Mouse (Mus musculus) hindbrain, embryonic 10.5 days (tissue): ENCODE data around the gene Amfr. TPM values are rescaled to one million over a fixed set of nuclear protein-coding genes. Genes with fewer than 3 reads are reported as not detected.

Source experiments
- DNase-seq: peaks from one replicate; pipeline ENCODE4 v3.0.0-alpha.2; 2017; ENCODE audit warnings: low spot score
- H3K27ac ChIP-seq: fragments of 300-500 bp; sonication (generic); 2 replicates; pipeline ENCODE4 v1.5.1; 2016; ENCODE audit warnings: mild to moderate bottlenecking, moderate library complexity
- H3K27me3 ChIP-seq: fragments of 300-500 bp; sonication (generic); 2 replicates; pipeline ENCODE4 v1.6.1; 2016; ENCODE audit warnings: mild to moderate bottlenecking; ENCODE audit not compliant: poor library complexity, insufficient read depth, severe bottlenecking
- H3K36me3 ChIP-seq: fragments of 300-500 bp; sonication (generic); 2 replicates; pipeline ENCODE4 v1.6.1; 2016; ENCODE audit warnings: mild to moderate bottlenecking, moderate library complexity
- H3K4me1 ChIP-seq: fragments of 300-500 bp; sonication (generic); replicated peaks from 2 replicates; pipeline ENCODE4 v1.6.1; 2016; ENCODE audit warnings: mild to moderate bottlenecking
- H3K4me3 ChIP-seq: fragments of 300-500 bp; sonication (generic); 2 replicates; pipeline ENCODE4 v1.5.1; 2016; ENCODE audit warnings: mild to moderate bottlenecking, moderate library complexity
- H3K9me3 ChIP-seq: fragments of 300-500 bp; sonication (generic); 2 replicates; pipeline ENCODE4 v1.6.1; 2016; ENCODE audit warnings: mild to moderate bottlenecking, moderate library complexity
- WGBS: fragments of 180-500 bp; shearing (Covaris S2); methylation state at CpG from one replicate; pipeline ENCODE4 v1.1.7; 2016; 5-methylcytosine and 5-hydroxymethylcytosine counted together
- polyA plus RNA-seq: library from polyadenylated mRNA; unstranded; fragments of >200 nt; fragmentation: Nextera tagmentation; extraction: Ambion mirVana; gene quantifications from 2 replicates; pipeline ENCODE4 v1.2.1, GENCODE M21; 2016

Gene Amfr
- polyA plus RNA-seq, 1 experiment from 2014 or later: 48.4 TPM

GRCm38 (mm10) chr8:93974602-93975186 is 37.9 kb downstream of the Amfr start:
- Histone ChIP-seq H3K27ac (no peak overlapping the region), H3K36me3 (peaks cover 98% of the 10 kb centered on the region)
- 85% methylated on average over 11 of the region's 11 CpGs for WGBS

GRCm38 (mm10) chr8:93973831-93974375 is 38.7 kb downstream of the Amfr start:
- no peak for DNase-seq
- H3K36me3 ChIP-seq: peaks cover 92% of the 10 kb centered on the region
- 94% methylated on average over 13 of the region's 13 CpGs for WGBS
- H3K27me3 ChIP-seq: no peaks in the 10 kb centered on the region
- peaks cover 7% of the 10 kb centered on the region for H3K4me1 ChIP-seq
- no peaks in the 10 kb centered on the region for H3K9me3 ChIP-seq
- no peak overlapping the region for H3K4me3 ChIP-seq
- H3K27ac ChIP-seq: no peak overlapping the region

More at GRCm38 (mm10) chr8:93974602-93975186, 37.9 kb downstream of the Amfr start:
- H3K27me3 ChIP-seq: no peaks in the 10 kb centered on the region
- no peaks in the 10 kb centered on the region for H3K9me3 ChIP-seq
- DNase-seq: no peak
- H3K4me1 ChIP-seq: peaks cover 4% of the 10 kb centered on the region
- H3K4me3 ChIP-seq: no peak overlapping the region

- DNase-seq: no peak
- no peak overlapping the region for H3K27ac ChIP-seq
- no peak overlapping the region for H3K4me3 ChIP-seq
- no peaks in the 10 kb centered on the region for H3K9me3 ChIP-seq
- peaks cover 84% of the 10 kb centered on the region for H3K36me3 ChIP-seq
- WGBS: 85% methylated on average over 14 of the region's 14 CpGs
- peaks cover 13% of the 10 kb centered on the region for H3K4me1 ChIP-seq
- H3K27me3 ChIP-seq: no peaks in the 10 kb centered on the region
Observed at GRCm38 (mm10) chr8:93972971-93973734, 39.5 kb downstream of the Amfr start.

GRCm38 (mm10) chr8:93972211-93972610 is 40.4 kb downstream of the Amfr start:
- 93% methylated on average over 5 of the region's 5 CpGs for WGBS
- H3K27ac ChIP-seq: no peak overlapping the region
- DNase-seq: no peak

GRCm38 (mm10) chr8:93971451-93971850 is 41.2 kb downstream of the Amfr start:
- H3K36me3 ChIP-seq: peaks cover 70% of the 10 kb centered on the region
- H3K9me3 ChIP-seq: no peaks in the 10 kb centered on the region
- DNase-seq: no peak
- no peak overlapping the region for H3K27ac ChIP-seq
- H3K4me3 ChIP-seq: no peak overlapping the region
- H3K4me1 ChIP-seq: peaks cover 19% of the 10 kb centered on the region
- H3K27me3 ChIP-seq: no peaks in the 10 kb centered on the region
- 92% methylated on average over 10 of the region's 10 CpGs for WGBS

More at GRCm38 (mm10) chr8:93972211-93972610, 40.4 kb downstream of the Amfr start:
- peaks cover 19% of the 10 kb centered on the region for H3K4me1 ChIP-seq
- no peaks in the 10 kb centered on the region for H3K9me3 ChIP-seq
- H3K27me3 ChIP-seq: no peaks in the 10 kb centered on the region
- H3K4me3 ChIP-seq: no peak overlapping the region
- H3K36me3 ChIP-seq: peaks cover 75% of the 10 kb centered on the region

GRCm38 (mm10) chr8:93969626-93970340 is 42.9 kb downstream of the Amfr start:
- Histone ChIP-seq H3K36me3 (peaks cover 66% of the 10 kb centered on the region), H3K4me3 (no peak overlapping the region), H3K4me1 (peaks cover 19% of the 10 kb centered on the region), H3K27ac (0 out of 2 replicates have a peak overlapping the region, but pooled peaks have one; percentile 16), H3K9me3 (no peaks in the 10 kb centered on the region), H3K27me3 (no peaks in the 10 kb centered on the region)
- WGBS: 71% methylated on average over 7 of the region's 7 CpGs
- no peak for DNase-seq

- WGBS: 66% methylated on average over 6 of the region's 6 CpGs
- H3K27ac ChIP-seq: no peak overlapping the region
- peaks cover 56% of the 10 kb centered on the region for H3K36me3 ChIP-seq
- no peaks in the 10 kb centered on the region for H3K27me3 ChIP-seq
- no peaks in the 10 kb centered on the region for H3K9me3 ChIP-seq
- no peak for DNase-seq
- H3K4me3 ChIP-seq: no peak overlapping the region
- peaks cover 19% of the 10 kb centered on the region for H3K4me1 ChIP-seq
Observed at GRCm38 (mm10) chr8:93968293-93968692, 44.3 kb downstream of the Amfr start.

- Histone ChIP-seq H3K27me3 (no peaks in the 10 kb centered on the region), H3K36me3 (peaks cover 29% of the 10 kb centered on the region), H3K4me1 (no peaks in the 10 kb centered on the region), H3K9me3 (no peaks in the 10 kb centered on the region), H3K4me3 (no peak overlapping the region), H3K27ac (no peak overlapping the region)
- 83% methylated on average over 6 of the region's 6 CpGs for WGBS
- no peak for DNase-seq
Observed at GRCm38 (mm10) chr8:93960909-93961308, 51.7 kb downstream of the Amfr start.

- no peak overlapping the region for H3K27ac ChIP-seq
- H3K36me3 ChIP-seq: peaks cover 41% of the 10 kb centered on the region
- H3K27me3 ChIP-seq: no peaks in the 10 kb centered on the region
- no peaks in the 10 kb centered on the region for H3K9me3 ChIP-seq
- H3K4me3 ChIP-seq: no peak overlapping the region
- DNase-seq: no peak
- WGBS: 92% methylated on average over 9 of the region's 9 CpGs
- H3K4me1 ChIP-seq: no peaks in the 10 kb centered on the region
Observed at GRCm38 (mm10) chr8:93958402-93958801, 54.2 kb downstream of the Amfr start.

- WGBS: 90% methylated on average over 9 of the region's 9 CpGs
Observed at GRCm38 (mm10) chr8:93952511-93952910, 60.1 kb downstream of the Amfr start.

GRCm38 (mm10) chr8:93950133-93950532 is 62.5 kb downstream of the Amfr start:
- Histone ChIP-seq H3K9me3 (no peaks in the 10 kb centered on the region), H3K27me3 (no peaks in the 10 kb centered on the region), H3K36me3 (peaks cover 62% of the 10 kb centered on the region), H3K4me3 (no peak overlapping the region), H3K4me1 (no peaks in the 10 kb centered on the region), H3K27ac (no peak overlapping the region)
- WGBS: 83% methylated on average over 14 of the region's 14 CpGs
- no peak for DNase-seq

More at GRCm38 (mm10) chr8:93952511-93952910, 60.1 kb downstream of the Amfr start:
- H3K27ac ChIP-seq: no peak overlapping the region; the same call in 1 of the 2 replicates
- H3K4me1 ChIP-seq: no peaks in the 10 kb centered on the region
- H3K36me3 ChIP-seq: peaks cover 82% of the 10 kb centered on the region
- H3K4me3 ChIP-seq: no peak overlapping the region
- H3K27me3 ChIP-seq: no peaks in the 10 kb centered on the region
- H3K9me3 ChIP-seq: no peaks in the 10 kb centered on the region
- DNase-seq: no peak

- H3K36me3 ChIP-seq: peaks cover 30% of the 10 kb centered on the region
- no peak overlapping the region for H3K27ac ChIP-seq
- no peaks in the 10 kb centered on the region for H3K27me3 ChIP-seq
- no peaks in the 10 kb centered on the region for H3K4me1 ChIP-seq
- no peak overlapping the region for H3K4me3 ChIP-seq
- no peaks in the 10 kb centered on the region for H3K9me3 ChIP-seq
- 97% methylated on average over 1 of the region's 1 CpGs for WGBS
- DNase-seq: no peak
Observed at GRCm38 (mm10) chr8:93946397-93946796, 66.2 kb downstream of the Amfr start.
